Mouse (Mus musculus): ENCODE data around the gene Ankrd16. TPM values are rescaled to one million over a fixed set of nuclear protein-coding genes. Genes with fewer than 3 reads are reported as not detected.

Ankrd16 gene
- total RNA-seq, 2 experiments from 2014 or later: 67.6 to 76.4 TPM

DNA sequence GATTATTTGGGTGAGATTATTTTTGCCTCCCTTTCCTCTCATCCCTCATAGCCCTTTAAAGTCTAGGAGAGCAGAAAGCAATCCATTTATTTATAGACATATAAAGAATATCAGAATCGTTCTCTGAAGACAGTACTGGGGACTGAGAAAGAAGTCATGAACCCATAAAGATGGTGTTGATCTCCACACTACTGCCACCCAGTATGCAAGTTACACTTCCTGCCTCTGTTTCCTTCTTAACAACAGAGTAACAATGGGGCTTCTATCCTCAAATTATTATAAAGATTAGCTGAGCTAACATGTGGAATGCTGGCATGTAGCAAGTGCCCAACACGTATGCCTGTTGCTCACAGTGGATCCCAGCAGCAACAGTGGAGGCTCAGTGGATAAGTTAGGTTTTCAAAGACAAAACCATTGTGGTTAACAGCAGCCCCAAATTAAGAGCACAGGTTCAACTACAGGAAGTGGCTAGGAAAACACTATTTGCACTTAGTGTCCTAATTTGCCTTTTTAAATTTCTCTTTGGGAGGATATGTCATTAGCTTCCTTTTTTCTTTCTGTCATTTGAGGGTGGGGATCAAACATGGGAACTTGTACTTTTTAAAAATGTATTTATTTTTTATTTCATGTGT is 23.7 kb downstream of the Ankrd16 start:
- intact Hi-C loops (cut with DNase I): no loop called here
- DNase-seq (ENCODE audit: extremely low spot score in 1 of 2, low spot score in 2 of 2): no peak

Other genes with a start within 250 kb of the Ankrd16 start
- 10 to 100 TPM; 23.5 to 29.7 TPM for gene Pfkfb3, start 223.8 kb upstream of the Ankrd16 start, total RNA-seq (2021)
- 100 to 1,000 TPM in 1 of 2 experiments, 10 to 100 TPM in 1; 97.9 to 109 TPM for gene Rbm17, start 173.7 kb upstream of the Ankrd16 start, total RNA-seq (2021)
- gene Gm17490, start 151.6 kb upstream of the Ankrd16 start, total RNA-seq (2021): not detected
- under 1 TPM; 0.11 to 0.22 TPM for gene Il2ra, start 135.1 kb upstream of the Ankrd16 start, total RNA-seq (2021)
- 1 to 10 TPM; 2.9 to 3.8 TPM for gene Il15ra, start 72.6 kb upstream of the Ankrd16 start, total RNA-seq (2021)
- 10 to 100 TPM; 79.0 to 81.3 TPM for gene Fbh1, start 294 bp upstream of the Ankrd16 start, total RNA-seq (2021)